Mouse (Mus musculus) cerebellum, adult 11-12 months (tissue): ENCODE data around the gene Il11ra1.

Experiments
- DNase-seq: peaks from one replicate; pipeline ENCODE4 v3.0.0; 2022

Il11ra1 gene

GRCm38 (mm10) chr4:41699783-41700182 is at the start of gene Il11ra1:
Il11ra1 (plus strand) TSS chr4:41699989.
- DNase-seq = peak; percentile 47

- peak; percentile 71 for DNase-seq
Observed at GRCm38 (mm10) chr4:41653296-41653695, 46.5 kb upstream of the Il11ra1 start.

GRCm38 (mm10) chr4:41653730-41654129 is 46.1 kb upstream of the Il11ra1 start:
- no peak for DNase-seq

- peak; percentile 76 for DNase-seq
Observed at GRCm38 (mm10) chr4:41654217-41654616, 45.6 kb upstream of the Il11ra1 start.

- no peak for DNase-seq
Observed at GRCm38 (mm10) chr4:41655525-41655924, 44.3 kb upstream of the Il11ra1 start.

- no peak for DNase-seq
Observed at GRCm38 (mm10) chr4:41658566-41659384, 41.0 kb upstream of the Il11ra1 start.

- DNase-seq = no peak
Observed at GRCm38 (mm10) chr4:41659556-41659955, 40.2 kb upstream of the Il11ra1 start.

- DNase-seq = peak; percentile 47
Observed at GRCm38 (mm10) chr4:41660851-41661430, 38.8 kb upstream of the Il11ra1 start.

- DNase-seq = no peak
Observed at GRCm38 (mm10) chr4:41662723-41663122, 37.1 kb upstream of the Il11ra1 start.

GRCm38 (mm10) chr4:41663614-41664013 is 36.2 kb upstream of the Il11ra1 start:
- DNase-seq = no peak

GRCm38 (mm10) chr4:41664533-41664932 is 35.3 kb upstream of the Il11ra1 start:
- DNase-seq = no peak

- no peak for DNase-seq
Observed at GRCm38 (mm10) chr4:41665009-41665675, 34.6 kb upstream of the Il11ra1 start.

GRCm38 (mm10) chr4:41666646-41667045 is 33.1 kb upstream of the Il11ra1 start:
- no peak for DNase-seq

GRCm38 (mm10) chr4:41670836-41671235 is 29.0 kb upstream of the Il11ra1 start:
- no peak for DNase-seq

GRCm38 (mm10) chr4:41671500-41671899 is 28.3 kb upstream of the Il11ra1 start:
- no peak for DNase-seq

- DNase-seq = peak; percentile 51
Observed at GRCm38 (mm10) chr4:41671963-41672480, 27.8 kb upstream of the Il11ra1 start.

GRCm38 (mm10) chr4:41672522-41672963 is 27.2 kb upstream of the Il11ra1 start:
- DNase-seq = peak; percentile 51

- peak; percentile 48 for DNase-seq
Observed at GRCm38 (mm10) chr4:41673186-41673585, 26.6 kb upstream of the Il11ra1 start.

GRCm38 (mm10) chr4:41676248-41677005 is 23.4 kb upstream of the Il11ra1 start:
- DNase-seq = peak; percentile 75

- DNase-seq = peak; percentile 87
Observed at GRCm38 (mm10) chr4:41677006-41677629, 22.7 kb upstream of the Il11ra1 start.

- peak; percentile 40 for DNase-seq
Observed at GRCm38 (mm10) chr4:41678863-41679262, 20.9 kb upstream of the Il11ra1 start.

GRCm38 (mm10) chr4:41679291-41679690 is 20.5 kb upstream of the Il11ra1 start:
- peak; percentile 58 for DNase-seq
